Mouse (Mus musculus): ENCODE results near the gene Ndufs7. TPM values are rescaled to one million over a fixed set of nuclear protein-coding genes. Genes with fewer than 3 reads are reported as not detected.

The Ndufs7 gene
- total RNA-seq, 1 experiment, result 205 TPM

GRCm38 (mm10) chr10:80253551-80253950, 4.6 kb downstream of the Ndufs7 start:
- no peak overlapping the region for H3K27ac ChIP-seq (ENCODE audit: insufficient read depth, low read depth, low read length, poor library complexity, severe bottlenecking)
- H3K4me1 ChIP-seq (ENCODE audit: control insufficient read depth in 2 of 2, insufficient read depth in 2 of 2, low read length in 2 of 2, poor library complexity in 1 of 2), result peaks cover 0 to 11% of the 10 kb centered on the region in 2 experiments; a peak in 2 of 4 replicates
- DNase-seq (ENCODE audit: low read depth, low spot score), result no peak
- peaks cover 44% of the 10 kb centered on the region for H3K36me3 ChIP-seq (ENCODE audit: control insufficient read depth, insufficient read depth, low read length, poor library complexity, severe bottlenecking)
- in situ Hi-C loops (cut with MboI; ENCODE audit: low sequenced_read_pairs in 2 of 2, unreplicated experiment in 2 of 2), result no loop called here
- no peaks in the 10 kb centered on the region for H3K9me3 ChIP-seq (ENCODE audit: control insufficient read depth, insufficient read depth, low read depth, low read length)
- no peak overlapping the region for H3K9ac ChIP-seq (ENCODE audit: insufficient read depth, low read depth, low read length, poor library complexity, severe bottlenecking)
- H3K4me3 ChIP-seq (ENCODE audit: insufficient read depth in 1 of 2, low read depth in 1 of 2, low read length in 2 of 2, poor library complexity in 1 of 2, severe bottlenecking in 1 of 2), result no peak overlapping the region
- no peak for TF ChIP-seq MAFK (IDR thresholded peaks at IDR 0.05; ENCODE audit: insufficient read depth, low read depth, low read length)
- TF ChIP-seq HCFC1 (IDR thresholded peaks at IDR 0.05; ENCODE audit: borderline replicate concordance, insufficient read depth, low read length), result no peak
- no peak for TF ChIP-seq ZC3H11A (IDR thresholded peaks at IDR 0.05; ENCODE audit: borderline replicate concordance, low read depth, low read length)
- TF ChIP-seq ZNF384 (IDR thresholded peaks at IDR 0.05; ENCODE audit: low read depth, low read length), result no peak
- TF ChIP-seq CHD2 (IDR thresholded peaks at IDR 0.05; ENCODE audit: low read depth, low read length), result no peak

DNA sequence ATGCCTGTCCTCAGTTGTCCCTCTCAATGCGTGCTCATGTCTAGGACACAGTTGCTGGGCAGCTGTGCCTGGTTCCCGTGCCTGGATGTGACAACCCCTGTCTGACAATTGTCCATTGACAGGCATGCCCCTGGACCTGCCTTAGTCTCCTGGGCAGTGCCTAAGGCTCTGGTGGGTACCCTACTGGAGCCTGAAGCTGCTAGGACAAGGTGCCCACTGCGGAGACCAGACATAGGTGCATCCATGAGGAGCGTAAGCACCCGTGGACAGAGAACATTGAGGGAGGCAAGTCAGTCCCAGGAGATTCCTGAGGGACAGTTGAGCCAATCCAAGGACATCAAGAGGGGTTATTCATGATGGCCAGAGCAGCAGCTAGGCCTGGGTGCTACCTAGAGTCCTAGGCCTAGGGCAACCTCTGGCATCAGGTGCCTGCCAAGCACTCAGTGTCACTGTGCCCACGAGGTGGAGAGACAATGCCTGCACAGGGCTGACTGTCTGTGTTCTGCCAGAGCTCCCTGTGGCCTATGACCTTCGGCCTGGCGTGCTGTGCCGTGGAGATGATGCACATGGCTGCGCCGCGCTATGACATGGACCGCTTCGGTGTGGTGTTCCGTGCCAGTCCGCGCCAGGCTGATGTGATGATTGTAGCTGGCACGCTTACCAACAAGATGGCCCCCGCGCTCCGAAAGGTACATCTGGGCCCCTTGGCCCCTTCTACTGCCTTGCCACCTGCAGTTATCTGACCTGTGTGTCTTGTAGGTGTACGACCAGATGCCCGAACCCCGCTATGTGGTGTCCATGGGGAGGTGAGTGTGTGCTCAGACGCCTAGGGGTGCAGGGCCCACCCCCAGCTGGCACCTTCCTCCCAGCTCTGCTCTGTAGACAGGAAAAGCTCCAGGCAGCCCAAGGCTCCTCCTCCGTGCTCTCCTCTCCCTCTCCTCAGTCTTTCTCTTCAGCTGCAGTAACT, 5.7 kb downstream of the Ndufs7 start:
- TF ChIP-seq MAFK (IDR thresholded peaks at IDR 0.05; ENCODE audit: insufficient read depth, low read depth, low read length) (no peak), CHD2 (IDR thresholded peaks at IDR 0.05; ENCODE audit: low read depth, low read length) (no peak), ZNF384 (IDR thresholded peaks at IDR 0.05; ENCODE audit: low read depth, low read length) (no peak), ZC3H11A (IDR thresholded peaks at IDR 0.05; ENCODE audit: borderline replicate concordance, low read depth, low read length) (no peak), HCFC1 (IDR thresholded peaks at IDR 0.05; ENCODE audit: borderline replicate concordance, insufficient read depth, low read length) (no peak)
- Histone ChIP-seq H3K4me1 (ENCODE audit: control insufficient read depth in 2 of 2, insufficient read depth in 2 of 2, low read length in 2 of 2, poor library complexity in 1 of 2) (peaks cover 0 to 11% of the 10 kb centered on the region in 2 experiments; a peak in 2 of 4 replicates), H3K9me3 (ENCODE audit: control insufficient read depth, insufficient read depth, low read depth, low read length) (no peaks in the 10 kb centered on the region), H3K27ac (ENCODE audit: insufficient read depth, low read depth, low read length, poor library complexity, severe bottlenecking) (0 out of 2 replicates have a peak overlapping the region, but pooled peaks have one; percentile 15), H3K4me3 (ENCODE audit: insufficient read depth in 1 of 2, low read depth in 1 of 2, low read length in 2 of 2, poor library complexity in 1 of 2, severe bottlenecking in 1 of 2) (no peak overlapping the region), H3K36me3 (ENCODE audit: control insufficient read depth, insufficient read depth, low read length, poor library complexity, severe bottlenecking) (peaks cover 53% of the 10 kb centered on the region), H3K9ac (ENCODE audit: insufficient read depth, low read depth, low read length, poor library complexity, severe bottlenecking) (no peak overlapping the region)
- in situ Hi-C loops (cut with MboI; ENCODE audit: low sequenced_read_pairs in 2 of 2, unreplicated experiment in 2 of 2), result no loop called here
- no peak for DNase-seq (ENCODE audit: low read depth, low spot score)

GRCm38 (mm10) chr10:80255881-80256535, 7.1 kb downstream of the Ndufs7 start:
- peaks cover 53% of the 10 kb centered on the region for H3K36me3 ChIP-seq (ENCODE audit: control insufficient read depth, insufficient read depth, low read length, poor library complexity, severe bottlenecking)
- no peaks in the 10 kb centered on the region for H3K9me3 ChIP-seq (ENCODE audit: control insufficient read depth, insufficient read depth, low read depth, low read length)
- TF ChIP-seq CHD2 (IDR thresholded peaks at IDR 0.05; ENCODE audit: low read depth, low read length), result no peak
- TF ChIP-seq MAFK (IDR thresholded peaks at IDR 0.05; ENCODE audit: insufficient read depth, low read depth, low read length), result no peak
- no peak for TF ChIP-seq HCFC1 (IDR thresholded peaks at IDR 0.05; ENCODE audit: borderline replicate concordance, insufficient read depth, low read length)
- no peak for TF ChIP-seq ZNF384 (IDR thresholded peaks at IDR 0.05; ENCODE audit: low read depth, low read length)
- no peak for TF ChIP-seq ZC3H11A (IDR thresholded peaks at IDR 0.05; ENCODE audit: borderline replicate concordance, low read depth, low read length)
- no peak overlapping the region for H3K9ac ChIP-seq (ENCODE audit: insufficient read depth, low read depth, low read length, poor library complexity, severe bottlenecking)
- H3K4me1 ChIP-seq (ENCODE audit: control insufficient read depth in 2 of 2, insufficient read depth in 2 of 2, low read length in 2 of 2, poor library complexity in 1 of 2), result peaks cover 0 to 12% of the 10 kb centered on the region in 2 experiments; a peak in 2 of 4 replicates
- H3K4me3 ChIP-seq (ENCODE audit: insufficient read depth in 1 of 2, low read depth in 1 of 2, low read length in 2 of 2, poor library complexity in 1 of 2, severe bottlenecking in 1 of 2), result no peak overlapping the region
- H3K27ac ChIP-seq (ENCODE audit: insufficient read depth, low read depth, low read length, poor library complexity, severe bottlenecking), result no peak overlapping the region
- DNase-seq (ENCODE audit: low read depth, low spot score), result no peak
- in situ Hi-C loops (cut with MboI; ENCODE audit: low sequenced_read_pairs in 2 of 2, unreplicated experiment in 2 of 2), result no loop called here

- H3K36me3 ChIP-seq (ENCODE audit: control insufficient read depth, insufficient read depth, low read length, poor library complexity, severe bottlenecking), result peaks cover 47% of the 10 kb centered on the region
- no peak overlapping the region for H3K27ac ChIP-seq (ENCODE audit: insufficient read depth, low read depth, low read length, poor library complexity, severe bottlenecking)
- no peaks in the 10 kb centered on the region for H3K9me3 ChIP-seq (ENCODE audit: control insufficient read depth, insufficient read depth, low read depth, low read length)
- H3K9ac ChIP-seq (ENCODE audit: insufficient read depth, low read depth, low read length, poor library complexity, severe bottlenecking), result no peak overlapping the region
- in situ Hi-C loops (cut with MboI; ENCODE audit: low sequenced_read_pairs in 2 of 2, unreplicated experiment in 2 of 2), result no loop called here
- no peak for DNase-seq (ENCODE audit: low read depth, low spot score)
- H3K4me3 ChIP-seq (ENCODE audit: insufficient read depth in 1 of 2, low read depth in 1 of 2, low read length in 2 of 2, poor library complexity in 1 of 2, severe bottlenecking in 1 of 2), result no peak overlapping the region
- H3K4me1 ChIP-seq (ENCODE audit: control insufficient read depth in 2 of 2, insufficient read depth in 2 of 2, low read length in 2 of 2, poor library complexity in 1 of 2), result peaks cover 0 to 14% of the 10 kb centered on the region in 2 experiments; a peak in 2 of 4 replicates
- no peak for TF ChIP-seq HCFC1 (IDR thresholded peaks at IDR 0.05; ENCODE audit: borderline replicate concordance, insufficient read depth, low read length)
- TF ChIP-seq CHD2 (IDR thresholded peaks at IDR 0.05; ENCODE audit: low read depth, low read length), result no peak
- no peak for TF ChIP-seq MAFK (IDR thresholded peaks at IDR 0.05; ENCODE audit: insufficient read depth, low read depth, low read length)
- no peak for TF ChIP-seq ZNF384 (IDR thresholded peaks at IDR 0.05; ENCODE audit: low read depth, low read length)
- TF ChIP-seq ZC3H11A (IDR thresholded peaks at IDR 0.05; ENCODE audit: borderline replicate concordance, low read depth, low read length), result no peak
These were observed 9.0 kb downstream of the Ndufs7 start for GRCm38 (mm10) chr10:80257936-80258335.
